Mouse (Mus musculus) spleen, adult 2 months (tissue): ENCODE measurements around the gene Wdr74.

Source experiments
- CTCF ChIP-seq: fragments of 200-500 bp; IDR thresholded peaks from 2 replicates; pipeline ENCODE4 v1.5.1; 2011; ENCODE audit warnings: mild to moderate bottlenecking, inconsistent platforms; ENCODE audit not compliant: insufficient read depth, insufficient read length, insufficient replicate concordance; ENCODE audit errors: extremely low read depth
- POLR2A ChIP-seq: fragments of 200-500 bp; IDR thresholded peaks from 2 replicates; pipeline ENCODE4 v1.6.1; 2011; ENCODE audit warnings: low read depth, low read length, inconsistent platforms

DNA sequence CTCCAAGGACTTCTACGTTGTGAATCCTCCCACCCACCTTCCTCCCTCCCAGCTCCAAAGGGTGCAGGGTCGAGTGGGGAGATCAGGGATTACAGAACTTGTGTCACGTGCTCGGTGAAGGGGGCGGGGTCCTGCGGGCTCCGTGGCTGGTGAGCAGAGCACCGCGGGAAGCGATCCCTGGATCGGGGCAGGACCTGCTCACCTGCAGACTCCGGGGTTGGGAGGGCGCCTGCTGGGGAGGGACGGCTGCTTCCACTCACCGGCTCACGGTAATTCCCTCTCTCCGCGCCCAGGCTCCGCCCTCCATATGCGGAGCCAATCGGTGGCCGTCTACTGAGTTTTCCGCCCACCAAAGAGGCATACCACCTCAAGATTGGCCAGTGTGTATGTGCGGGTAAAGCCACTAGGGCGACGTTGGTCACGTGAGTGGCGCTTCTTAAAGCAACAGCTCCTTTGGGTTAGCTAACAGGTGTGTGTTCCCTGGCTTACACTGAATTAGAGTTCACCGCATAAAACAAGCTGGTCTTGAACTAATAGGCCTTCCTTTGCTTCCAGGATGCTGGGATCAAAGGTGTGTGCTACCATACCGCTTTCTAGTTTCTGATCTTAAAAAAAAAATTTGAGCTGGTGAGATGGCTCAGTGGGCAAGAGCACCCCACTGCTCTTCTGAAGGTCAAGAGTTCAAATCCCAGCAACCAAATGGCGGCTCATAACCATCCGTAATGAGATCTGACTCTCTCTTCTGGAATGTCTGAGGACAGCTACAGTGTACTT, 50.6 kb downstream of the Wdr74 start, which contains the start of gene Taf6l:
- TF ChIP-seq POLR2A (no peak; the same call in 1 of the 2 replicates), CTCF (no peak)
